Mouse (Mus musculus) liver, embryonic 14.5 days (tissue): ENCODE measurements around the gene Cyp4f14. TPM values are rescaled to one million over a fixed set of nuclear protein-coding genes. Genes with fewer than 3 reads are reported as not detected.

ENCODE experiments used
- ATAC-seq: fragments of 200-750 bp; cut with Nextera tagmentation; 2 replicates; pipeline ENCODE4 v1.8.0; 2017; ENCODE audit warnings: moderate number of reproducible peaks, mild to moderate bottlenecking, moderate library complexity; ENCODE audit not compliant: insufficient read depth
- DNase-seq, 3 experiments: peaks; one replicate each; pipeline ENCODE4 v3.0.0-alpha.2; 2012 to 2013; ENCODE audit warnings: low read depth in 3 of 3, low spot score in 3 of 3
- H3K27ac ChIP-seq: fragments of 300-500 bp; sonication (generic); 2 replicates; pipeline ENCODE4 v1.5.1; 2014; ENCODE audit warnings: moderate library complexity, mild to moderate bottlenecking, control low read depth, inconsistent platforms
- H3K27me3 ChIP-seq: fragments of 300-500 bp; sonication (generic); 2 replicates; pipeline ENCODE4 v1.6.1; 2014; ENCODE audit warnings: mild to moderate bottlenecking, low read length, moderate library complexity; ENCODE audit not compliant: control insufficient read depth, insufficient read depth
- H3K36me3 ChIP-seq: fragments of 300-500 bp; sonication (generic); replicated peaks from 2 replicates; pipeline ENCODE4 v1.6.1; 2014; ENCODE audit warnings: low read depth; ENCODE audit not compliant: control insufficient read depth, insufficient read depth
- H3K4me1 ChIP-seq, 2 experiments: fragments of 200-500 bp in 1 of 2; fragments of 300-500 bp in 1 of 2; sonication (generic) in 1 of 2; replicated peaks; 2 replicates each; pipeline ENCODE4 v1.6.1; 2012 to 2014; ENCODE audit warnings: antibody characterized with exemption in 1 of 2, inconsistent platforms in 1 of 2, low read length in 1 of 2; ENCODE audit not compliant: control insufficient read depth in 2 of 2, insufficient read depth in 2 of 2
- H3K4me2 ChIP-seq: fragments of 300-500 bp; sonication (generic); 2 replicates; pipeline ENCODE4 v1.6.1; 2014; ENCODE audit warnings: low read depth, mild to moderate bottlenecking, control low read depth, moderate library complexity
- H3K4me3 ChIP-seq, 2 experiments: fragments of 200-500 bp in 1 of 2; fragments of 300-500 bp in 1 of 2; sonication (generic) in 1 of 2; 2 replicates each; pipeline ENCODE4 v1.5.1; 2012 to 2014; ENCODE audit warnings: low read depth in 2 of 2, low read length in 2 of 2, mild to moderate bottlenecking in 2 of 2, control low read depth in 1 of 2, inconsistent platforms in 1 of 2, moderate library complexity in 1 of 2; ENCODE audit not compliant: insufficient read depth in 1 of 2
- H3K9ac ChIP-seq: fragments of 300-500 bp; sonication (generic); replicated peaks from 2 replicates; pipeline ENCODE4 v1.6.1; 2014; ENCODE audit warnings: mild to moderate bottlenecking, control low read depth, moderate library complexity
- H3K9me3 ChIP-seq: fragments of 300-500 bp; sonication (generic); 2 replicates; pipeline ENCODE4 v1.6.1; 2016; ENCODE audit warnings: low read length, mixed read lengths; ENCODE audit not compliant: control insufficient read depth
- CTCF ChIP-seq: IDR thresholded peaks from 2 replicates; pipeline ENCODE4 v1.5.1; 2016; ENCODE audit warnings: antibody characterized with exemption, low read depth, control low read depth
- EP300 ChIP-seq: IDR thresholded peaks from 2 replicates; pipeline ENCODE4 v1.6.1; 2016; ENCODE audit warnings: antibody characterized with exemption, low read depth
- WGBS: fragments of 180-500 bp; shearing (Covaris S2); extraction: QIAGEN DNeasy Blood & Tissue Kit; methylation state at CpG from one replicate; pipeline ENCODE4 v1.1.7; 2014; ENCODE audit not compliant: insufficient replicate concordance; 5-methylcytosine and 5-hydroxymethylcytosine counted together
- polyA plus RNA-seq, 2 experiments: library from polyadenylated mRNA; depleted of rRNA in 1 of 2; stranded (reverse) in 1 of 2; unstranded in 1 of 2; fragments of >200 nt; fragmentation: Nextera tagmentation in 1 of 2; extraction: Ambion mirVana in 1 of 2; gene quantifications; 2 replicates each; pipeline versions ENCODE4 v1.2.1 to v1.2.3; 2012 to 2014

Cyp4f14 gene
- polyA plus RNA-seq (2012; rRNA removed) = 0.02 TPM in 1 of 2 replicates, not detected in the other
- polyA plus RNA-seq (2014; fragmentation: Nextera tagmentation; extraction: Ambion mirVana) = not detected in 2 replicates

GRCm38 (mm10) chr17:32917131-32917530, at the start of gene Cyp4f14:
Gene Cyp4f14 (minus strand): TSS chr17:32917342.
- TF ChIP-seq EP300 = no peak
- no peak for TF ChIP-seq CTCF
- Histone ChIP-seq H3K4me1 (no peaks in the 10 kb centered on the region), H3K4me2 (no peak within 1 kb of the TSS), H3K9ac (no peak within 1 kb of the TSS), H3K27me3 (no peaks in the 10 kb centered on the region), H3K9me3 (no peaks in the 10 kb centered on the region), H3K27ac (no peak within 1 kb of the TSS), H3K36me3 (no peaks in the 10 kb centered on the region), H3K4me3 (no peak within 1 kb of the TSS)
- ATAC-seq (no peak), DNase-seq (no peak)
- 52% methylated on average over 2 of the region's 2 CpGs for WGBS

- Histone ChIP-seq H3K4me2 (peak within 1 kb of the TSS; percentile 94), H3K9ac (peak within 1 kb of the TSS; percentile 92), H3K4me1 (peaks cover 11 to 15% of the 10 kb centered on the region in 2 experiments), H3K27ac (peak within 1 kb of the TSS; percentile 72), H3K9me3 (no peaks in the 10 kb centered on the region), H3K36me3 (no peaks in the 10 kb centered on the region), H3K4me3 (peak within 1 kb of the TSS; percentile 92 to 94), H3K27me3 (no peaks in the 10 kb centered on the region)
- TF ChIP-seq EP300 (no peak; the same call in 1 of the 2 replicates), CTCF (no peak)
- WGBS = 1% methylated on average over 33 of the region's 33 CpGs
- DNase-seq (peak; percentile 91 to 92 (median 91)), ATAC-seq (peak; percentile 98)
Observed at GRCm38 (mm10) chr17:32965623-32966290, 48.6 kb upstream of the Cyp4f14 start, which contains the start of gene Zfp472. Gene Zfp472 (plus strand): TSS chr17:32965814.

DNA sequence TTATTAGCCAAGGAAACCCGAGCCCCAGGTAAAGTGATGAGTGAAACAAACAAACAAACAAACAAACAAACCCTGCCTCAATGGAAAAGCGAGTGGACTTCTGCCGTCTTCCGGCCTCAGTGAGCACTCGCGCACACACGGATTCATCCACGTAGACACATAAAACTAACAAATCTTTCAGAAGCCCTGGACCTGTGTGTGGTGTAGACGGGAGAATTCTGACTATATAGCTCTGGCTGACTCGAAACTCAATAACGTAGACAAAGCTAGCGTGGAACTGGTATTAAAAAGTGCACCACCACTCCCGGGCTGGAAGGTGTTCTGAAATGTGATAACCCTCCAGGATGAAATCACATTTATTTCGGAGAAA, 48.1 kb upstream of the Cyp4f14 start:
- no peaks in the 10 kb centered on the region for H3K27me3 ChIP-seq
- ATAC-seq = peak; percentile 36
- no peaks in the 10 kb centered on the region for H3K9me3 ChIP-seq
- no peak for TF ChIP-seq CTCF
- TF ChIP-seq EP300 = no peak
- DNase-seq = peak in 1 of 3 experiments; percentile 11
- WGBS = 1% methylated on average over 14 of the region's 14 CpGs
- peak overlapping the region; percentile 92 to 94 for H3K4me3 ChIP-seq
- peak overlapping the region; percentile 94 for H3K4me2 ChIP-seq
- peak overlapping the region; percentile 72 for H3K27ac ChIP-seq
- H3K9ac ChIP-seq = peak overlapping the region; percentile 66
- peaks cover 13 to 19% of the 10 kb centered on the region in 2 experiments for H3K4me1 ChIP-seq
- H3K36me3 ChIP-seq = no peaks in the 10 kb centered on the region

GRCm38 (mm10) chr17:32951441-32951840, 34.3 kb upstream of the Cyp4f14 start:
- H3K9me3 ChIP-seq = no peaks in the 10 kb centered on the region
- H3K4me3 ChIP-seq = no peak overlapping the region
- H3K4me2 ChIP-seq = no peak overlapping the region
- H3K9ac ChIP-seq = no peak overlapping the region
- TF ChIP-seq EP300 (no peak), CTCF (peak; percentile 90)
- 22% methylated on average over 16 of the region's 16 CpGs for WGBS
- peak; percentile 32 to 41 (median 34) for DNase-seq
- H3K4me1 ChIP-seq = peaks cover 0 to 9% of the 10 kb centered on the region in 2 experiments; a peak in 2 of 4 replicates
- H3K27me3 ChIP-seq = no peaks in the 10 kb centered on the region
- H3K36me3 ChIP-seq = no peaks in the 10 kb centered on the region
- no peak for ATAC-seq
- no peak overlapping the region for H3K27ac ChIP-seq

- DNase-seq = no peak
- 55% methylated on average over 11 of the region's 11 CpGs for WGBS
- Histone ChIP-seq H3K27ac (no peak overlapping the region), H3K27me3 (no peaks in the 10 kb centered on the region), H3K4me2 (no peak overlapping the region), H3K4me3 (no peak overlapping the region), H3K4me1 (peaks cover 0 to 12% of the 10 kb centered on the region in 2 experiments; a peak in 2 of 4 replicates), H3K36me3 (no peaks in the 10 kb centered on the region), H3K9me3 (no peaks in the 10 kb centered on the region), H3K9ac (no peak overlapping the region)
- ATAC-seq = no peak
- TF ChIP-seq CTCF (no peak), EP300 (no peak)
Observed at GRCm38 (mm10) chr17:32951006-32951405, 33.9 kb upstream of the Cyp4f14 start.
